Mouse (Mus musculus) CH12.LX (cell line): ENCODE results near the gene Tmem214. TPM values are rescaled to one million over a fixed set of nuclear protein-coding genes. Genes with fewer than 3 reads are reported as not detected.

Source experiments
- DNase-seq: peaks from one replicate; pipeline ENCODE4 v3.0.0-alpha.2; 2013; ENCODE audit errors: extremely low read depth
- H3K27ac ChIP-seq: 2 replicates; pipeline ENCODE4 v1.5.1; 2012; ENCODE audit warnings: low read depth, mild to moderate bottlenecking, control low read depth, moderate library complexity; ENCODE audit not compliant: insufficient read depth
- H3K27me3 ChIP-seq: replicated peaks from 2 replicates; pipeline ENCODE3; 2012; ENCODE audit warnings: inconsistent platforms
- H3K36me3 ChIP-seq, 2 experiments: replicated peaks in 1 of 2; 2 replicates each; pipeline versions ENCODE3 to v1.6.1; 2012; ENCODE audit warnings: inconsistent platforms in 1 of 2, low read length in 1 of 2, mild to moderate bottlenecking in 1 of 2, mixed read lengths in 1 of 2, moderate library complexity in 1 of 2; ENCODE audit not compliant: control insufficient read depth in 1 of 2, insufficient read depth in 1 of 2
- H3K4me1 ChIP-seq, 2 experiments: 2 replicates each; pipeline ENCODE4 v1.6.1; 2012; ENCODE audit warnings: inconsistent platforms in 1 of 2, moderate library complexity in 1 of 2; ENCODE audit not compliant: insufficient read depth in 2 of 2, control insufficient read depth in 1 of 2
- H3K4me2 ChIP-seq: 2 replicates; pipeline ENCODE4 v1.6.1; 2012; ENCODE audit warnings: low read depth, mild to moderate bottlenecking, control low read depth; ENCODE audit not compliant: poor library complexity, insufficient read depth, severe bottlenecking
- H3K4me3 ChIP-seq, 3 experiments: fragments of 150-350 bp in 1 of 3; sonication (generic) in 1 of 3; replicated peaks in 1 of 3; 2 replicates each; pipeline versions ENCODE3 to v1.5.1; 2011 to 2012; ENCODE audit warnings: low read depth in 2 of 3, low read length in 2 of 3, mild to moderate bottlenecking in 2 of 3, moderate library complexity in 2 of 3, control low read depth in 1 of 3, improper control_type of control experiment in 1 of 3, inconsistent platforms in 1 of 3, mixed read lengths in 1 of 3; ENCODE audit not compliant: poor library complexity in 1 of 3
- H3K79me2 ChIP-seq: replicated peaks from 2 replicates; pipeline ENCODE4 v1.6.1; 2012; ENCODE audit warnings: mild to moderate bottlenecking, moderate library complexity; ENCODE audit not compliant: control insufficient read depth, poor library complexity, insufficient read depth, severe bottlenecking; ENCODE audit errors: extremely low read depth
- H3K9ac ChIP-seq: 2 replicates; pipeline ENCODE4 v1.6.1; 2012; ENCODE audit warnings: low read depth, mild to moderate bottlenecking, control low read depth, moderate library complexity; ENCODE audit not compliant: insufficient read depth
- H3K9me3 ChIP-seq: replicated peaks from 2 replicates; pipeline ENCODE3; 2012; ENCODE audit warnings: low read length, inconsistent platforms, mixed read lengths
- CHD2 ChIP-seq: IDR thresholded peaks from 2 replicates; pipeline ENCODE4 v1.6.1; 2011; ENCODE audit warnings: low read length, improper control_type of control experiment
- CTCF ChIP-seq, 2 experiments: IDR thresholded peaks in 1 of 2; conservative IDR thresholded peaks in 1 of 2; 2 replicates each; pipeline ENCODE4 v1.5.1; 2011 to 2012; ENCODE audit warnings: low read depth in 2 of 2, low read length in 2 of 2, improper control_type of control experiment in 1 of 2, inconsistent platforms in 1 of 2, mild to moderate bottlenecking in 1 of 2, moderate library complexity in 1 of 2
- E2F4 ChIP-seq: IDR thresholded peaks from 2 replicates; pipeline ENCODE4 v1.6.1; 2011; ENCODE audit warnings: low read depth, low read length, improper control_type of control experiment; ENCODE audit not compliant: insufficient replicate concordance
- ELF1 ChIP-seq: IDR thresholded peaks from 2 replicates; pipeline ENCODE4 v1.6.1; 2014; ENCODE audit warnings: low read depth, mild to moderate bottlenecking, inconsistent platforms, low read length, improper control_type of control experiment
- ETS1 ChIP-seq: conservative IDR thresholded peaks from 2 replicates; pipeline ENCODE4 v1.6.1; 2012; ENCODE audit warnings: low read depth, mild to moderate bottlenecking, inconsistent platforms, low read length, improper control_type of control experiment, moderate library complexity
- HCFC1 ChIP-seq: IDR thresholded peaks from 2 replicates; pipeline ENCODE4 v1.6.1; 2012; ENCODE audit warnings: low read depth, mild to moderate bottlenecking, inconsistent platforms, low read length, improper control_type of control experiment
- KAT2A ChIP-seq: IDR thresholded peaks from 2 replicates; pipeline ENCODE4 v1.6.1; 2012; ENCODE audit warnings: low read length, improper control_type of control experiment, inconsistent platforms; ENCODE audit not compliant: insufficient replicate concordance
- MAFK ChIP-seq: IDR thresholded peaks from 2 replicates; pipeline ENCODE4 v1.6.1; 2011; ENCODE audit warnings: low read length, improper control_type of control experiment; ENCODE audit not compliant: insufficient replicate concordance
- MAZ ChIP-seq: IDR thresholded peaks from 2 replicates; pipeline ENCODE4 v1.6.1; 2012; ENCODE audit warnings: low read depth, mild to moderate bottlenecking, inconsistent platforms, low read length, improper control_type of control experiment, moderate library complexity
- MEF2A ChIP-seq: IDR thresholded peaks from 2 replicates; pipeline ENCODE4 v1.6.1; 2014; ENCODE audit warnings: low read depth, mild to moderate bottlenecking, inconsistent platforms, low read length, improper control_type of control experiment, borderline replicate concordance
- MXI1 ChIP-seq: IDR thresholded peaks from 2 replicates; pipeline ENCODE4 v1.6.1; 2011; ENCODE audit warnings: mild to moderate bottlenecking, low read depth, low read length, improper control_type of control experiment
- NELFE ChIP-seq: IDR thresholded peaks from 2 replicates; pipeline ENCODE4 v1.6.1; 2011; ENCODE audit warnings: low read depth, low read length, improper control_type of control experiment
- PAX5 ChIP-seq: IDR thresholded peaks from 2 replicates; pipeline ENCODE4 v1.6.1; 2012; ENCODE audit warnings: low read length, inconsistent platforms, mixed read lengths
- POLR2A ChIP-seq: IDR thresholded peaks from 2 replicates; pipeline ENCODE4 v1.6.1; 2011; ENCODE audit warnings: low read depth, mild to moderate bottlenecking, improper control_type of control experiment, low read length
- RAD21 ChIP-seq: IDR thresholded peaks from 2 replicates; pipeline ENCODE4 v1.6.1; 2011; ENCODE audit warnings: low read depth, mild to moderate bottlenecking, low read length, improper control_type of control experiment, moderate library complexity
- SMC3 ChIP-seq: IDR thresholded peaks from 2 replicates; pipeline ENCODE4 v1.6.1; 2011; ENCODE audit warnings: low read depth, low read length, improper control_type of control experiment
- TCF12 ChIP-seq: IDR thresholded peaks from 2 replicates; pipeline ENCODE4 v1.6.1; 2014; ENCODE audit warnings: low read depth, mild to moderate bottlenecking, inconsistent platforms, low read length, improper control_type of control experiment
- USF2 ChIP-seq: conservative IDR thresholded peaks from 2 replicates; pipeline ENCODE4 v1.6.1; 2011; ENCODE audit warnings: low read depth, low read length, improper control_type of control experiment
- ZC3H11A ChIP-seq: IDR thresholded peaks from 2 replicates; pipeline ENCODE4 v1.6.1; 2012; ENCODE audit warnings: low read depth, mild to moderate bottlenecking, inconsistent platforms, low read length, improper control_type of control experiment
- ZKSCAN1 ChIP-seq: IDR thresholded peaks from 2 replicates; pipeline ENCODE4 v1.6.1; 2012; ENCODE audit warnings: low read depth, inconsistent platforms, low read length, improper control_type of control experiment, borderline replicate concordance
- dilution Hi-C: fragments of 300-500 bp; cut with MboI; formaldehyde crosslinking; loops from 2 replicates; pipeline ENCODE4 v1.14.3; 2020; ENCODE audit warnings: low sequenced_read_pairs; ENCODE audit not compliant: extremely low pct_unique_long_range_greater_than_20kb, extremely low pct_ligation_motif_present
- in situ Hi-C: fragments of 300-500 bp; cut with MboI; formaldehyde crosslinking; loops from 3 replicates; pipeline ENCODE4 v1.14.3; 2019; ENCODE audit warnings: low sequenced_read_pairs, low pct_ligation_motif_present, low pct_unique_long_range_greater_than_20kb, mixed read lengths
- polyA plus RNA-seq: library from polyadenylated mRNA; unstranded; fragments of >175 nt; gene quantifications from 2 replicates; pipeline ENCODE4 v1.2.1, GENCODE M21; 2012; ENCODE audit warnings: low read depth; ENCODE audit not compliant: insufficient read length
- total RNA-seq, 2 experiments: library from RNA; depleted of rRNA; stranded (reverse); fragments of 300-350 nt in 1 of 2; fragments of >200 nt in 1 of 2; gene quantifications; 2 replicates each; pipeline ENCODE4 v1.2.3; 2012 to 2014

Tmem214 gene
- total and polyA plus RNA-seq, 3 experiments = 28.3 to 35.3 (median 31.9) TPM

DNA sequence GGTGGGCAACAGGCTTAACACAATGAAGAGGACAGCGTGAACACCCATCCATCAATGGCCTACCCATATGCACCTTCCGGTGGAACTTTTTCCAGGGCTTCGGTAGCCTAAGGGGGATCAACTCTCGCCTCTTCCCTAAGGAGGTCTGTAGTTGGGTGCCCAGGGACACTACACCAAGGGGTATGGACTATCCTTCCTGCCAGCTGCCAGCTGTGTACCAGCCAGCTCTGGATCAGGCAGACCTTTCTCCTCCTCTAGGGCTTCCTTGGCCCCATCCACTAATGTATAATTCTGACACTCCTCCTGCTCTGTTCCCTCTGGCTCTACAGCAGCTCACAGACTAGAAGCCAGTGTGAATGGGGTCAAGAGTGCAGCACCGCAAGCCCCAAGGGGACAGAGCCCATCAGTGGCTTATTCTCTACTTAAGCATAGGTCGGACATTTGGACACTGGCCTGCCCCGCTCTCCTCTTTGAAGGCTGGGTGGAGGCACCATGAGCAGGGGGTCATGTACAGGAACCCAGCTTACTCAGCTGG is 46.4 kb downstream of the Tmem214 start:
- Histone ChIP-seq H3K27ac (no peak overlapping the region), H3K4me3 (no peak overlapping the region), H3K9me3 (no peaks in the 10 kb centered on the region), H3K4me1 (peaks cover 4 to 19% of the 10 kb centered on the region in 2 experiments), H3K79me2 (no peaks in the 10 kb centered on the region), H3K36me3 (no peaks in the 10 kb centered on the region), H3K4me2 (no peak overlapping the region), H3K27me3 (peaks cover 34% of the 10 kb centered on the region), H3K9ac (no peak overlapping the region)
- no peak for TF ChIP-seq NELFE
- no peak for TF ChIP-seq E2F4
- no peak for TF ChIP-seq MAFK
- TF ChIP-seq KAT2A = no peak
- no peak for DNase-seq
- dilution Hi-C loops (no loop called here), in situ Hi-C loops (no loop called here)

- Histone ChIP-seq H3K79me2 (no peaks in the 10 kb centered on the region), H3K4me2 (no peak overlapping the region), H3K4me1 (peaks cover 4 to 19% of the 10 kb centered on the region in 2 experiments), H3K27me3 (peaks cover 39% of the 10 kb centered on the region), H3K9me3 (no peaks in the 10 kb centered on the region), H3K27ac (no peak overlapping the region), H3K9ac (no peak overlapping the region), H3K36me3 (no peaks in the 10 kb centered on the region), H3K4me3 (no peak overlapping the region)
- TF ChIP-seq ZC3H11A = no peak
- no peak for TF ChIP-seq MXI1
- TF ChIP-seq SMC3 = no peak
- TF ChIP-seq PAX5 = no peak
- no peak for TF ChIP-seq MAZ
- TF ChIP-seq RAD21 = no peak
- TF ChIP-seq E2F4 = no peak
- no peak for TF ChIP-seq CHD2
- no peak for TF ChIP-seq USF2
- TF ChIP-seq MEF2A = no peak
- no peak for TF ChIP-seq ELF1
- TF ChIP-seq CTCF (conservative IDR thresholded peaks at IDR 0.05 in 1 of 2, IDR thresholded peaks at IDR 0.05 in 1 of 2; ENCODE audit: low read depth in 2 of 2, low read length in 2 of 2) = no peak
- TF ChIP-seq ETS1 = no peak
- TF ChIP-seq TCF12 = no peak
- TF ChIP-seq MAFK = no peak
- no peak for TF ChIP-seq ZKSCAN1
- no peak for TF ChIP-seq HCFC1
- TF ChIP-seq POLR2A = no peak
- dilution Hi-C loops = no loop called here
- DNase-seq = no peak
- in situ Hi-C loops = no loop called here
Observed at GRCm38 (mm10) chr5:30914849-30915248, 47.0 kb downstream of the Tmem214 start.
